Mouse (Mus musculus): ENCODE measurements around the gene Dmc1. TPM values are rescaled to one million over a fixed set of nuclear protein-coding genes. Genes with fewer than 3 reads are reported as not detected.

Gene Dmc1
- polyA plus RNA-seq, 1 experiment from 2014 or later = 1.9 TPM

Small RNA genes within 50 kb of the gene (microRNA-seq; reads per million reads assigned to microRNA genes)
- gene Gm27903 = not detected

Other genes with a start within 250 kb of the Dmc1 start
- 65.8 and 72.7 TPM in 2 replicates for gene Tmem184b, start 201.5 kb downstream of the Dmc1 start, polyA plus RNA-seq (2015; fragmentation: Nextera tagmentation; extraction: Ambion mirVana)
- gene Csnk1e, start 149.5 kb downstream of the Dmc1 start, polyA plus RNA-seq (2015; fragmentation: Nextera tagmentation; extraction: Ambion mirVana) = 64.8 and 76.2 TPM in 2 replicates
- gene Kcnj4, start 99.9 kb downstream of the Dmc1 start, polyA plus RNA-seq (2015; fragmentation: Nextera tagmentation; extraction: Ambion mirVana) = 0.19 and 0.21 TPM in 2 replicates
- 69.8 and 72.1 TPM in 2 replicates for gene Kdelr3, start 88.7 kb downstream of the Dmc1 start, polyA plus RNA-seq (2015; fragmentation: Nextera tagmentation; extraction: Ambion mirVana)
- gene Ddx17, start 58.4 kb downstream of the Dmc1 start, polyA plus RNA-seq (2015; fragmentation: Nextera tagmentation; extraction: Ambion mirVana) = 26.9 and 28.8 TPM in 2 replicates
- 0.65 and 1.1 TPM in 2 replicates for gene Fam227a, start 53.8 kb upstream of the Dmc1 start, polyA plus RNA-seq (2015; fragmentation: Nextera tagmentation; extraction: Ambion mirVana)
- 41.3 and 47.8 TPM in 2 replicates for gene Cby1, start 54.1 kb upstream of the Dmc1 start, polyA plus RNA-seq (2015; fragmentation: Nextera tagmentation; extraction: Ambion mirVana)
- 199 and 240 TPM in 2 replicates for gene Tomm22, start 65.8 kb upstream of the Dmc1 start, polyA plus RNA-seq (2015; fragmentation: Nextera tagmentation; extraction: Ambion mirVana)
- 19.8 and 20.4 TPM in 2 replicates for gene Josd1, start 82.8 kb upstream of the Dmc1 start, polyA plus RNA-seq (2015; fragmentation: Nextera tagmentation; extraction: Ambion mirVana)
- 27.0 and 29.5 TPM in 2 replicates for gene Gtpbp1, start 85.7 kb upstream of the Dmc1 start, polyA plus RNA-seq (2015; fragmentation: Nextera tagmentation; extraction: Ambion mirVana)
- 4.3 and 5.3 TPM in 2 replicates for gene Sun2, start 137.4 kb upstream of the Dmc1 start, polyA plus RNA-seq (2015; fragmentation: Nextera tagmentation; extraction: Ambion mirVana)
- gene Dnal4, start 172.7 kb upstream of the Dmc1 start, polyA plus RNA-seq (2015; fragmentation: Nextera tagmentation; extraction: Ambion mirVana) = 35.6 and 37.5 TPM in 2 replicates
- 1.6 and 1.7 TPM in 2 replicates for gene Nptxr, start 199.7 kb upstream of the Dmc1 start, polyA plus RNA-seq (2015; fragmentation: Nextera tagmentation; extraction: Ambion mirVana)
- gene Npcd, start 229.1 kb upstream of the Dmc1 start, polyA plus RNA-seq (2015; fragmentation: Nextera tagmentation; extraction: Ambion mirVana) = not detected in 2 replicates
- 48.6 and 49.5 TPM in 2 replicates for gene Cbx6, start 229.6 kb upstream of the Dmc1 start, polyA plus RNA-seq (2015; fragmentation: Nextera tagmentation; extraction: Ambion mirVana)